Mouse (Mus musculus) lung, adult 2 months (tissue): ENCODE results near the gene Col4a2.

Experiments used
- CTCF ChIP-seq: fragments of 200-500 bp; IDR thresholded peaks from 2 replicates; pipeline ENCODE4 v1.5.1; 2011; ENCODE audit warnings: mild to moderate bottlenecking, low read length, control low read depth; ENCODE audit not compliant: insufficient read depth
- POLR2A ChIP-seq: fragments of 200-500 bp; IDR thresholded peaks from 2 replicates; pipeline ENCODE4 v1.6.1; 2011; ENCODE audit warnings: low read depth, mild to moderate bottlenecking, control low read depth, low read length, borderline replicate concordance; ENCODE audit errors: extremely low read depth

- no peak for TF ChIP-seq CTCF
- TF ChIP-seq POLR2A: no peak
These were observed 7.1 kb upstream of the Col4a2 start for GRCm38 (mm10) chr8:11305539-11305938.
